Mouse (Mus musculus): ENCODE measurements at regions not wholly inside any gene's neighbourhood (a gene's known extent, or its start where the extent isn't known, plus 50 kb on each side); places are given as distances from the start of the nearest gene placed in this dataset.

GRCm38 (mm10) chr2:12709156-12709923 is 214.5 kb upstream of the Pter start:
- TF ChIP-seq CTCF (IDR thresholded peaks at IDR 0.05) (peak; percentile 81), EP300 (IDR thresholded peaks at IDR 0.05) (peak; percentile 61; the same call in 1 of the 2 replicates)
